Mouse (Mus musculus): Measurements from ENCODE around the gene Me1. TPM values are rescaled to one million over a fixed set of nuclear protein-coding genes. Genes with fewer than 3 reads are reported as not detected.
A peak's percentile ranks its signal among the peaks of the same experiment; 100 is the strongest.

Me1 gene
- total RNA-seq, 2 experiments from 2014 or later, result 60.3 to 64.4 TPM

DNA sequence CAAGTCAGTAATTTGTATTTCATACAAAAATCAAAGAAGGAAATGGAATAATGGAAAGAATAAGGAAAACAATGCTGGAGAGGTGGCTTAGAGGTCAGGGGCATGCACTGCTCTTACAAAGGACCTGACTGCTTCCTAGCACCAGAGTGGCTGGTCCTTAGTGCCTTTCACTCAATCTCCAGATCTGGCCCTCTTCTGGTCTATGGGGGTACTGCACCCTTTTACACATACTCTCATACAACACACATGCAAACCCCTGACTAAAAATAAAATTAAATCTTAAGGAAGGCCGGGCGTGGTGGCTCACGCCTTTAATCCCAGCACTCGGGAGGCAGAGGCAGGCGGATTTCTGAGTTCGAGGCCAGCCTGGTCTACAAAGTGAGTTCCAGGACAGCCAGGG is 34.1 kb downstream of the Me1 start:
- DNase-seq, result peak; percentile 14
- intact Hi-C loops (cut with DNase I), result no loop called here

DNA sequence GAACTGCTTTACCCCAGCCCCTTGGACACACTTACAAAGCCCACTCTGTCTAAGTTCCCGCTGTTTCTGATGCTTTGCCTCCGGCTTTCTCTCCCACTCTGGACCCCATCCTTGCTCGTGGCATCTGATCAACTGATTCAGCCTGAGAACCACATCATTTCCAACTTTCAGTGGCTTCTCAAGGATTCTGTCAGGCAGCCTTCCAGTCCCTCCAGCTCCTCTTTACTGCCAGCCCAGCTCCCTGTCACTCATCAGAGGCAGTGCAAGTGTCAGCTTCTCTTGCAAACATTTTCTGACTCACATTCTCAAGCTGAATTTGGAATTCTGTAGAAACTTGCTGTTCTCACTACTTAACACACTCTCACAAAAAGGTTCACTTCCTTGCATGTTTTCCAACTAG is 34.5 kb downstream of the Me1 start:
- intact Hi-C loops (cut with DNase I), result no loop called here

DNA sequence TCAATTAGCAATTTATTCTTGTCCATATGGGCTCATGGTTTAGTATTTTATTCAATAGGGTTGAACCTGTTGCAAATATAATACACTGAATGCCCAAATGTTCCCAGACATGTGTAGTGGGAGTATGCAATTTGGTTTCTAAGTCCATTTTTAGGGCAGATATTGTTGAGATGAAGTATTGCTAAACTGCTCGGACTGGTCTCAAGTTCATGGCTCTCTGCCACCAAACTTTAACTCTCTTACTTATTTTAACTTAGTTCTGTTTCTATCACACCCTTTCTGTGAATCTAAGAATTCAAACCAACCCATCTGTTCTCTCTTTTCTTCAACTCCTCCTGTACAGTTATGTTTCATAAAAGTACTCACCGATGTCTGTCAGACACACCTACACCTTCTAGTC is 35.4 kb downstream of the Me1 start:
- no peak for DNase-seq
- intact Hi-C loops (cut with DNase I), result no loop called here

More for the DNA sequence above, 34.5 kb downstream of the Me1 start:
- DNase-seq, result no peak

DNA sequence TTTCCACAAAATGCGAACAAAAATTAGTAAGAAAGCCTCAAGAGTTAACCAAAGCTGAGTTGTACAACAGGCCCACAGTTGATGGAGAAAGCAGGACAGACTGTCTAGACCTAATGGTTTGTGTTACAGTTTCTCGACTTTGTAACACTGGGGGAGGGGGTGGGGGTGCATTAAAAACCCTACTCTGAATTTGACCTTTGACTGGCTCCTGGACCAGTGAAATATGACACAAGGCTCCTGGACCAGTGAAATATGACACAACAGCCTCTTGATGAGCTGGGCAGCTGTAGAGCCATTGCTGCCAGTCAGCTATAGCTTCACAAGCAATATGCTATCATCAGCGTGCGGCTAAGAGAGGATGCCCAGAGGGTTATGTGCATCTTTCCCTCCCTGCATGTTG is 37.4 kb downstream of the Me1 start:
- intact Hi-C loops (cut with DNase I), result no loop called here
- DNase-seq, result no peak

DNA sequence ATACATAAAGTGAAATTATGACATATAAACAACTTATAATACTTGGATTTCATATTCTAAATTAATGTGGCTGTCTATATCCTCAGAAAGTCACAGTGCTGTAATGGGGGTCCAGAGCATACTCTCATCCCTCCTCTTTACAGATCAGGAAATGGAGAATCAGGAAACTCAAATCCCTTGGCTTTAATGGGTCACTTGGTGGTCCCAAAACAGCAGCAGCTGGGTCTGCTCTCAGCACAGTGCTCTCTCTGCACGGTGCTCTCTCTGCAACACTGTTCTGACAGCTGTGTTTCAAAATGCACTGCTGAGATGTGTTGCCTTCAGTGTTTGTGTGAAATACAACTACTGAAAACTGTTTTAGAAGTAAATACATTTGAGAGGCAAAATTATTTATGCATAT is 43.6 kb downstream of the Me1 start:
- DNase-seq, result no peak
- intact Hi-C loops (cut with DNase I), result no loop called here

DNA sequence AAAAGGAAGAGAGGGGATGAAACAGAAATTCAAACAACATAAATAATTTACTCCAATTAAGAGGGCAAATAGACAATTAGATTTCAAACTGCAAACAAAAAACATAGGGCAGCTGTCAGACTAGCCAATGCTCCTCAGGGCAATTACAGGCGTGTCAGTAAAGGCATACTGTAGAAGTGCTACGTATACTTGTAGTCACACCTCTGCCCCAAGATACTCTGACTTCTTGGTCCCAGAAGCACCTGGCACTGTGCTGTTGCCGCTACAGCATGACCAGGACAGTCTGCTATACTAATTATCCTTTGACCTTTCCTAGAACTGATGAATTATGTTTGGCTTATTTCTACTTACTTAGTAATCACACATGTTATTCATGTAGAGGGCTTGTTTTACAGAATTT is 44.5 kb downstream of the Me1 start:
- intact Hi-C loops (cut with DNase I), result no loop called here
- DNase-seq, result no peak

DNA sequence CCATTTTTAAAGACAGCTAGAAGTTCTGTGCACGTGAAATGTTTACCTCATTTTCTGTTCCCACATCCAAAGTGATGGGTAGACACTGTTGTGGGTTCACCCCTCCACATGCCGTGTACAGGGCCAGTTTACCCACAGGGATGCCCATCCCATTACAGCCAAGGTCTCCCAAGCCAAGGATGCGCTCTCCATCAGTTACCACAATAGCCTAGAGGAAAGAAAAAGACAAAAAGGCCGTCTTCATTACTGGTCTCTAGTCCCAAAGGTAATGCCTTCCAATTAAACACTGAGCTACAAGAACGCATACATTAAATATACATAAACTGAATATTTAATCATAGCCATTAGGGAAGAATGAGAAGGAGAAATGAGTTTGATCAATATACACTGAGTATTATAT is 44.9 kb downstream of the Me1 start:
- DNase-seq, result no peak
- intact Hi-C loops (cut with DNase I), result no loop called here

DNA sequence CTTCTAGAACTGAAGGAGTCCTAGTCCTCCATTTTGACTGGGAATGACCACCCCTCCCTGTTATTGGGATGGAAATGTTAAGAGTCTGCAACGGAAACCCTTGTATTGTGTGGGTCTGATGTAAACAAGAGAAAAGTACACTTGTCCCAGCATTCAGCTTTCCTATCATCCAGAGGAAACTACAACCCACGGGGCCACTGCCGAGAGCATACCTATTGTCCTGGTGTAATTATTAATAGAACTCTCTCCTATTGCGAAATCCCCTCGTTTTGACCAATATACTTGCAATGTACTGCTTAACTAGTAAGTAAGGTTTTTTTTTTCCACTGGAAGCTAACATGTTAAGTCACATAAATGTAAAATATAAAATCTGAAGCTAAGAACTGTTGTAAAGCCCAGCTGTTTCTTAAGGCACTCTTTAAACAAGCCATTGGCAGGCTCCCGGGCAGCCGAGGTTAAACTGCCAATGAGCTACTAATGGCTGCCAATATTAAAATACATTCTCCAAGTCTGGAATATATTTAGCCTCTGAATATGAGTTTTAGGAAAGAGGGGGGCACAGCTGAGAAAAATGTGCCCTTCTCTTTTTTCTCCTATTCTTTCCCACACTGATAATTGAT is 47.7 kb downstream of the Me1 start:
- DNase-seq, result no peak
- intact Hi-C loops (cut with DNase I), result no loop called here

DNA sequence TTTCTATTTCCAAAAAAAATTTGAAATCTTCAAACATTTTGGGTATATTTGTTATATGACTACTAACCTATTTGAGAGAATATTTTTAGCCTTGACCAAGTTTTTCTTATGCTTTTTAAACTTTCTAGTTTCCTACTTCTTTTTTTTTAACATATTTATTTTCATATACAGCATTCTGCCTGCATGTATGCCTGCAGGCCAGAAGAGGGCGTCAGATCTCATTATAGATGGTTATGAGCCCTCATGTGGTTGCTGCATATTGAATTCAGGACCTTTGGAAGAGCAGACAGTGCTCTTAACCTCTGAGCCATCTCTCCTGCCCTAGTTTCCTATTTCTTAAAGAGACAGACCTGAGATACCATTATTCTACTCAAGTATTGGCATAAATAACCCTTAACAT is 48.9 kb downstream of the Me1 start:
- intact Hi-C loops (cut with DNase I), result no loop called here
- no peak for DNase-seq

DNA sequence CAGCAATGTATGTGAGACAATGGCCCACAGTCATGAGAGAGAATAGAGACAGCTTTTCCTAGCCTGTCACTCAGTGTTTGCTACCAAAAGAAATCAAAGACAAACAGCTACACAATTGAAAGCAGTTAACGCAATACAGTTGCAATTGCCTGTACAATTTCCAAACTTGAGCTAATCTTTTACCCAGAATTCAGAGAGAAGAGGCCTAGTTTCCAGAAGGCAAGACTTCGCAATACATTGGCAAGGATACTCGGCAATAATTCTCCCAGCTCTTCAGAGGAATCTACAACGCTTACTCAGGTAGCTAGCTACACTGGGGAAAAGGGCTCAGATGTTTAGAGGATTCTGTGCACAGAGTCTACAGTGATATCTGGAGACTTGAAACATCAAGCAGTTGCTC is 52.3 kb downstream of the Me1 start:
- intact Hi-C loops (cut with DNase I), result no loop called here
- DNase-seq, result no peak

DNA sequence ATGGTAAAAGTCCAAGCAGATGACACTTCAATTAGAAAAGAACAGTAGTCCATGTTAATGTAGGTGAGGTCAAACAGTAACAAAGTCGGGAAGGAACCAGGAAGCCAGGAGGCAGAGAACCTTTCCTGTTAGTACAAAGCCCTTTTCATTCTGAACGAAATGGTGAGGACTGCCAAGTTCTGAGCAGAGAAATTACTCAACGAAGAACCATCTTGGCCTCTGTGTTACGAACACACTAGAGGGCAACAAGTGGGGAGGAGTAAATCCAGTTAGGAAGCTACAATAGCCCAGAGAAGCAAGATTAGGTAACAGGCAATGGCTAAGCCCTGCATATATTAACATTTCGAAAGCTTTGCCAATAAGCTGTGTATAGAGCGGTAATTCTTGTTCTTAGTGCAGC is 57.0 kb downstream of the Me1 start:
- DNase-seq, result no peak
- intact Hi-C loops (cut with DNase I), result no loop called here

DNA sequence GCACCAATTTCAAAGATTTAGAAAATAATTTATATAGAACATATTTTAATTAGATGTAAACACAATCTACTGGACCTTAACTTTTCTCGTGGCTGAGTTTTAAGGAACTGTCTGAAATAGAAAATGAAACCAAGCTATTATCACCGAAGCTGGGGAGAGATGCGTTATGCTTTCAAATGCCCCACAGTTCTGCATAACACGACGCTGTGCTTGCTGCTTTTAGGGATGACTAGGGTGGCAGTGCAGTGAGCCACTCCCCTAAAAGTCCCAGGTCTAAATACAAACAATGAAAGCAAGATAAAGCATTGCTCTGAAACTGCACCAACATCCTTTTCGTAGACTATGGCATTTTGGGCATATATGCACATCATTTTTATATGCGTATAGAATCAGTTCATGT is 64.6 kb downstream of the Me1 start:
- intact Hi-C loops (cut with DNase I), result no loop called here
- DNase-seq, result no peak

DNA sequence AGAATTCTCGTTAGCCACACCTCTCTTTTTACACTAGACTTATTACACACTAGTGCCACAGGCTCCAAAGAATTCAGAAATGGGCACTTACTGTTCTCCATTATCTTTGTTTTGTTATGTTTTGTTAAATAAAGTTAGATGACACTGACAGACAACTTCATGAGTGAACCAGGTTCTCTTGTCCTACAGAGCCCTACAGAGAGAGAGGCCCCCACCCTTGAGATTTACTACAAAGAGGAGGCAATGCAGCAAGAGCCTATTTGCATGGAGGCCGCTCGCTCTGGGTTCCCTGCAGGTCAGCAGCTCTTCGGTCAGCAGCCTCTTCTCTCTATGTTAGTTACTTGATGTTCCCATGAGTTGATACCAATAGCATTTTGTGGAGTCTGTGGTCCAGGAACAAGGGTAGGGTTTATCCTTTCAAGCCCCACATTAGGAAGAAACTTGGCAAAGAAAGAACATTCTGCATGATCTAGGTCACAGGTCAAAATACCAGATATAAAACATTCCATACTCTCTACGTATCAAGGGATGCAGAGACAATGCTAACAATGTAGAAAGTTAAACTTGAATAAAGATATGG is 65.3 kb downstream of the Me1 start:
- intact Hi-C loops (cut with DNase I), result no loop called here

DNA sequence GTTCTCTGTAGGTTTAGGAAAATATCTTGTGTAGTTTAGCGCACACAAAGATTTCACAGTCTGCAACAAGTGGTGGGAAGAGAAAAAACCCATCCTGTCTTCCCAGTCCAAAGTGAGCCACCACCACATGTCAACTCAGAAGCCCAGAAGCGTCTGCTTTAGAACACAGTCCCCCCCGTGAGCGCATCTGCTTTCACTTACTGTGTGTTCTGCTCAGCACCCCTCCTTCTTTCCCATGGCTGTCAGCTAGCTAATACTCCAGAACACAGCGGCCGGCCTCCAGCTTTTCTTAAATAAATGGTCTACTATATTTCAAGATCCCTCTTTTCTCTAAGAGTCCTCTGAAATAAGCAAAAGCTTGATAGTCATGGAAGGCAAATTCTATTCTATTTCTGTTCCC is 66.4 kb downstream of the Me1 start:
- no peak for DNase-seq
- intact Hi-C loops (cut with DNase I), result no loop called here

More for the DNA sequence above, 65.3 kb downstream of the Me1 start:
- DNase-seq, result no peak

DNA sequence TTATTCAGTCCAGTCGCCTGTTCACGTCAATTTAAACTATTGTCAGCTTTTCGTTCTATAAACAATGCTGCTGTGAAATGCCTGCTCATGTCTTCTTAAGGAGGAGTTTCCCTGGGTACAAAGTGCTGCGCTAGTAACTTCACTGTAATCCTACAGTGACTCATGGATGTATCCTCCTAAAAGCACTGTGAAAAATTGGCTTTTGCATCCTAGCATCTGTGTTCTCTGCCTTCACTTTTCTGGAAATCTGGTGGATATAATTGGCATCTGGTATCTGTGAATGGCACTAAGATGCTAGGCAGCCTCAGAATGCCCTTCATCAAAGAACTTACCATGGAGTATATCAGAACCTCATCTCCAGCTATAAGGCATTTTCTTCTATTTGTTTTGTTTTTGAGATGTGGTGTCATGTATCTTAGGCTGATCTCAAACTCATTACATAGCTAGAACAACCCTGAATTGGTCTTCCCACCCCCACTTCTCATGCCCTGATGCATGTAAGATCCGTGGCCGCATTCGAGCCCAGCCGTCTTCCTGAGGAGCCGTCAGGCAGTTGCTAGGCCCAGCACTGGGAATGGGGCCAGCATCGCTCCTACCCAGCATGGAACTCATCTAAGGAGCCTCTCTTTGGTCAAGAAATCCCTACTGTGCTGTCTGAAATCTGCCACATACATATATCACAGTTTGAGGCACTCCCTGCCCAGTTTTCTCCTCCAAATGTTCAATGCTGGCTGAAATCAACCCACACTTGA is 67.8 kb downstream of the Me1 start:
- peak; percentile 72 for DNase-seq
- intact Hi-C loops (cut with DNase I), result no loop called here

DNA sequence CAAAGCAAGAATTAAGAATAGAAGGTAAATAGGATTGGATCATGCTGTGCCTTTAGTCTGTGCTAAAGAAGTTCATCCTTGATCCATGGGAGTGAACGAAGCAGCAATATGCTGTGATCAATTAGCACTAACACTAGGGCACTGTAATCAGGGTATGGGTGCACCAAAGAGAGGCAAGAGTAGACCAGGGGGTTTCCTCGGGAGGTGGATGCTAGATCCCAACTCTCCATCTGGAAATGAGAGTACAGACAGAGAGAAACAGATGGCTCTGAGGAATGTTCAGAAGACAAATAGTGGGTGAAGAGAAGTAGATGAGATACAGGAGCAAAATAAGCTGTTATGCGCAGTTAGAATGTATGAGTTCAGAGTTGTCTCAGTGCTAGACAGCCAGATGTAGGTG is 68.8 kb downstream of the Me1 start:
- DNase-seq, result no peak
- intact Hi-C loops (cut with DNase I), result no loop called here

DNA sequence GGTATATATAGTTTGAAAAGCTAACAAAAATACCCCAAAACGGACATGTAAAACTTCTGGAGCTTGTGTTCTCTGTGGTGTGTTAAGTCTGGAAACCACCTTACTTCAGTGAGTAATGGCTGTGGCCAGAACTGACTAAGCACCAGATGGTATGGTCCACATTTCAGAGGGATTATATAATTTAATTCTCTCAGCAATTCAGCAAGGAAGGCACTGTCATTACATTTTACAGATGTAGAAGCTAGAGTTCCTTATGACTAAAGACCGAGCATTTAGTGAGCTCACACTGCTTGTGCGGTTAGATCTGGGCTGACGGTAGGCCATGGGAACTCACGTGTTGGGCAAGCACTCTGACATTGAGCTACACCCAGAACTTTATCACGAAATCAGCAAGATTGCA is 71.0 kb downstream of the Me1 start:
- intact Hi-C loops (cut with DNase I), result no loop called here
- no peak for DNase-seq

DNA sequence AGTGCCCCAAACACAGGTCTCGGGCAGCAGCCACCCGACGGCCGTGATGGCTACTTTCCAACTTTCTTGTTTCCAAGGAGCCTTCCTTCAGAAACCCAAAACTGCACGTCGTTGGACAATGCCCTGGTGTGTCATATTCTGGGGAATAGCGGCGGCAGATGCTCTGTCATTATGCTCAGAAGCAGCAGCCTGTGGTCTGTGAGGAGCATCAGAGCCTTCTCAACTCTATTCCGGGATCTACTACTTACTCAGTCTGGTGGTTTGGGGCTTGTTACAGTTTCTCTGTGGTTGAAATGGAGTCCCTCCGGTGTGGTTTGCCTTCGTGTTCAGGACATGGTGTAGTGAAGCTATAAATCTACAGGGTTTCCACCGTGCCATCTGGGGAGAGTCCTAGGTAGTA is 71.7 kb downstream of the Me1 start:
- peak; percentile 35 for DNase-seq
- intact Hi-C loops (cut with DNase I), result no loop called here

DNA sequence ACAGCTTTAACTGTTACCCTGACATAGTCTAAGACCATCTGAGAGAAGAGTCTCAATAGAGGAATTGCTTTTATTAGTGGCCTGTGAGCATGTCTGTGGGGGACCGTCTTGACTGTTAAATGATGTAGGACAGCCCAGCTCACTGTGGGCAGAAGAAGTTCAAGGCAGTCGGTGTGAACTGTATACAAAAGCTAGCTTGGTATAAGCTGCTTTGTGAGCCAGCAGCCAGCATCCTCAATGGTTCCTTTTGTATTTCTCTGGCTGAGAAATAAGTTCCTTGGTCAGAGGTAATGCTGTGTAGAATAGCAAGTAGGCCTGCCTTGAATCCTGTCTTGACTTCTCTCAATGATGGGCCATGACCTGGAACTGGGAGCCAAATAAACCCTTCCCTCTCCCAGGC is 73.7 kb downstream of the Me1 start:
- no peak for DNase-seq
- intact Hi-C loops (cut with DNase I), result no loop called here

DNA sequence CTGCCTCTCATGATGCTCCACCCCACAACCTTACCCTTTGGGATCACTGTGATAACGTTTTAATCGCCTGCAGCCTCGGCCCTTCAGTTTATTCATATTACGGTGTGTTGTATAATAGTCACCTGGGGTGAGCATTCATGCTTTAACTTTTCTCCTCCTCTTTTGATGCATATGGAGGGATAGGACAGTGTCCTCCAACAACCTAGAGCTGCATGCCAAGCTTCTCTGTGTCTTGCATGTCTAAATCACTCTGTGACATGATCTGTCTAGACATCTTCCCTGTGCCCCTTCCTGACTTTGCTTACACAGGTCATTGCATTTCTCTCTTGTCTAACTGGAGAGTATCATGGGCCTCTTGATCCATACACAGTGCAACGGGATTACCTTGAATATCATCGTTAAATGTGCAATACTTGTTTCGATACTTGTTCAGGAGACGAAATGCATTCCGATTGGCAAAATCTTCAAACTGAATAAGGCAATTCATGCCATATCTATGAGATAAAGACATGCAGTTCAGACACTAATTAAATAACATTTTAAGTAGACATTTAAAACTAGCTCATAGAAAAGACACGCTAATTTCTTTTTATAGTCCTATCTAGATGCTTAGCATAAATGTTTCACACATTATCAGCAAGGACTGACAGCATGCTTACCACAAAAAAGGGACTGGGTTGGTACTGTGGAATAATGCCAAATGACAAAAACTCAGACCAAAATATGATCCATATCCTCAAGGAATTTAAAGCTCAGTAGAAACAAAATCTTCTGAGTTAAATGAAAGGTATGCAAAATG is 76.2 kb downstream of the Me1 start:
- intact Hi-C loops (cut with DNase I), result no loop called here
- DNase-seq, result no peak

DNA sequence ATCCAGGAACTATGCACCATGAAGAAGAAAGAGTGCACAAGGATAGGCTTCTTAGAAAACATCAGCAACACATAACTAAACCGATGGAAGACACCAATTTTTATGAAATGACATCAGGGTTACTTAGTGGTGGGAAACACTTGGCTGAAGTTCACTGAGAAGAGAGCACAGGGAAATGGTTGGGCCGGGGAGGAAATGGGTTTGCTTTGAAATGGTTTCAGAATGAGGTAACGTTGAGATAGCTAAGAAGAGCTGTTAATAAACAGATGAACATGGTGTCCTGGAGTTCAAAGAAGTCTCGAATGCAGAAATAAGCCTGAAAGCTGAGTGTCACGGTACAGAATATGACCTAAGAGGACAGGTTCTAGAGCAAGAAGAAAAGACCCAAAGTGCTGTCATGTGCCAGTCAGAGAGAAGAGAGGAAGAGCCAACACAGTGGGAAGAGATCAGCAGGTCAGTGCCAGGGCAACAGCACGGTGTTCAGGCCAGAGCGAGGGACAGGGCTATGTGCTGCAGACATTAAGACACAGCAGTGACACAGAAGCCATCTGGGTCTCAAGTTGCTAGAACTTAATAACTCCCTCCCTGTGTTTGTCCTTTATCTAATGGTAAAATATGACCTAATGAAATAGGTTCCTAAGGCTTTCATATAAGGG is 77.8 kb downstream of the Me1 start:
- intact Hi-C loops (cut with DNase I), result no loop called here
- DNase-seq, result no peak

All from left cerebral cortex, postnatal 4 days (tissue).